Mouse (Mus musculus) urinary bladder, postnatal 14 days (tissue): ENCODE results near the gene Pspc1.
"Not testable (repeated sequence)": the region's sequence is repeated elsewhere in the genome, so short reads cannot be mapped to it uniquely, and the experiment has no call there.

ENCODE experiments used
- DNase-seq: peaks from one replicate; pipeline ENCODE4 v3.0.0; 2021; ENCODE audit warnings: low spot score

Gene Pspc1

GRCm38 (mm10) chr14:56778200-56778932 lies at the start of gene Pspc1:
Gene Pspc1, minus strand, starts transcription at chr14:56778316.
- DNase-seq, result peak; percentile 97

DNA sequence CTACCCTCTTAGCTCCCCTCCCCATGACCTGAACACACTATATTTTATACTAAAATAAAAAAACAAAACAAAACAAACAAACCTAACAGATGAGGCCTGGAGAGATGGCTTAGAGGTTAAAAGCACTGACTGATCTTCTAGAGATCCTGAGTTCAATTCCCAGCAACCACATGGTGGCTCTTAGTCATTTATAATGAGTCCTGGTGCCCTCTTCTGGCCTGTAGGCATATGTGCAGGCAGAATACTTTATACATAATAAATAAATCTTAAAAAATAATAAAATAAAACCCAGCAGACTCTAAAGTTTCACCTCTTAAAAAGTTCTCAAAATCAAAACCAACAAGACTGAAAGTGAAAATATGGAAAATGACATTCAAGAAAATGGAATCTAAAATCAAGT lies 46.4 kb upstream of the Pspc1 start:
- no peak for DNase-seq

- DNase-seq, result no peak
These were observed 39.5 kb upstream of the Pspc1 start for GRCm38 (mm10) chr14:56817616-56818015.

- DNase-seq, result no peak
These were observed 39.0 kb upstream of the Pspc1 start for GRCm38 (mm10) chr14:56817131-56817530.

DNA sequence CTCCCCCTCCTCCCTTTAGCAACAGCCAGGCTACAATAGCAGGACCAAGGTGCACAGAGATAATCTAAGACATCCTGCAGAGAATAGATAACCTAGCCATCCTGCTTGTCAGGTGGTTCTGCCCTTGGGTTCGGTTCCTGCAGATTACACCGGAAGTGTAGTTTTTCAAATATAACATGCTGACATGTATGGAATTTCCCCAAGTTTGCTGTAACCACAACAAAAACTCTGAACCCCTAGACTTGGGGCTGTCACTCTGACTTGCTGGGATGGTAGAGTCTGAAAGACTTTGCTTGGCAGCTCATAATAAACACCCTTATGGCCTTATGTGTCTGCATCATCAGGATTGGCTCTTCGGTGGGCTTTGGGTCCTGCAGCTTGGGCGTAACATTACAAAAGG lies 38.4 kb upstream of the Pspc1 start:
- DNase-seq, result no peak

GRCm38 (mm10) chr14:56812520-56813036 lies 34.5 kb upstream of the Pspc1 start:
- DNase-seq, result peak; percentile 82

DNA sequence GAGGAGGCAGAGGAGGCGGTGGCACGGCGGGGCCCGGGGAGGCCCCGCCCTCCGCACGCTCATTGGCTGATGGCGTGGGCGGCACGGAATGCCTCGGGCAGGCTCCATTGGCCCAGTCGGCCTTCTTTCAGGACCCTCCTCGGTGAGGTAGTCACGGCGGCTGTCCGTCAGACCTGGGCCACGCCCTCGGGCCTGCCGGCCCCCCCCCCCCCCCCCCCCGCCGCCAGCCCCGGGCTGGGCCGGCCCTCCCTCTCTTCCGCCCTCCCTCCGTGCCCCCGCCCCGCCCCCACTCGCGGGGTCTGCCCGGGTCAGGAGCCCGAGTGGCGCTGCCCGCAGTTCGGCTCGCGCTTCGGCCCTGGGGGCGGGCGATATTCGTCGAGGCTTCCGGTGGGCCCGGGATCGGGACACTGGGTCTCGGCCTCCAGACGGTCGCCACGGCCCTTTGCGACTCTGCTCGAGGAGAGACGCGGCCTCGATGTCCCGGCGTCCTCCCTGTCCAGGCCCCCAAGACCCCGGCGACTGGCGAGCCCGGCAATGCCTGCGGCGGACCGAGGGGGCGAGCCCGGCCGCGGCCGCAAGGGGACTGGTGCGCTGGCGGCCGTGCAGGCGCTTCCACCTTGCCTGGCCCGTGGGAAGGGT lies 33.7 kb upstream of the Pspc1 start, which contains the start of gene Zmym5:
Gene Zmym5, minus strand, starts transcription at position 16 of the 639 bp plus-strand sequence.
- peak; percentile 88 for DNase-seq

GRCm38 (mm10) chr14:56810781-56811690 lies 32.9 kb upstream of the Pspc1 start:
- peak; percentile 33 for DNase-seq

GRCm38 (mm10) chr14:56793243-56793642 lies 15.1 kb upstream of the Pspc1 start:
- DNase-seq, result peak; percentile 29

GRCm38 (mm10) chr14:56784575-56784974 lies 6.5 kb upstream of the Pspc1 start:
- DNase-seq, result no peak

DNA sequence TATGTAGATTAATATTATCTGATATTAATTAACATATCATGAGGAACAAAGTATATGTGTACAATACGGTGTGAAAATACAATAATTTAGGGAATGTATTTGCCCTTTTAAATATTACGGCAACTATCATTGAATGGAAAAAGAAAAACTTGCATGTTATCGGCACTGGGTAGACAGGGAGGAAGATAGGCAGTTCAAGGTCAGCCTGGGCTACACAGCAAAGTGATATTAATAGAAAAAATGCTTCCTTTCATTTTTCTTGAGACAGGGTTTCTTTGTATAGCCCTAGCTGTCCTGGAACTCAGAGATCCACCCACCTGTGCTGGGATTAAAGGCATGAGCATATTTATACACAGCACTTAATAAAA lies 801 bp upstream of the Pspc1 start:
- no peak for DNase-seq

- DNase-seq, result peak; percentile 66
These were observed 568 bp downstream of the Pspc1 start for GRCm38 (mm10) chr14:56777360-56778136.

DNA sequence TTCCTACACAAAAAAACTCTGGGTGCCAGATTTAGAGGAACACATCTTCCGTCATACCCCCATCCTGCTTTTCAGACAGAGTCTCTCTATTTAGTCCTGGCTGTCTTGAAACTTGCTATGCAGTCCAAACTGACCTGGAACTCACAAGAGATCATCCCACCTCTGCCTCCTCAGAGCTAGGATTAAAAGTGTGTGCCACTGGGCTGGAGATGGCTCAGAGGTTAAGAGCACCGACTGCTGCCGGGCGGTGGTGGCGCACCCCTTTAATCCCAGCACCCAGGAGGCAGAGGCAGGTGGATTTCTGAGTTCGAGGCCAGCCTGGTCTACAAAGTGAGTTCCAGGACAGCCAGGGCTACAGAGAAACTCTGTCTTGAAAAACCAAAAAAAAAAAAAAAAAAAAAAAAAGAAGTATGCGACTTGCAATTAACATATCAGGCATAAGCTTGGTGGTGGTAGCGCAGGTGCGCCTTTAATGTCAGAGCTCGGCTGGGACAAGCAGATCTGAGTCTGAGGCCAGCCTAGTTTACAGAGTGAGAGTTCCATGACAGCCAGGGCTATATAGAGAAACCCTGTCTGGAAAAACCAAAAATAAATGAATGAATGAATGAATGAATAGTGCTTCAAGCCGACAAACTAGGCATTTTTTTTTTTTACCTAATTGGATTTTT lies 1.4 kb downstream of the Pspc1 start:
- DNase-seq, result no peak

DNA sequence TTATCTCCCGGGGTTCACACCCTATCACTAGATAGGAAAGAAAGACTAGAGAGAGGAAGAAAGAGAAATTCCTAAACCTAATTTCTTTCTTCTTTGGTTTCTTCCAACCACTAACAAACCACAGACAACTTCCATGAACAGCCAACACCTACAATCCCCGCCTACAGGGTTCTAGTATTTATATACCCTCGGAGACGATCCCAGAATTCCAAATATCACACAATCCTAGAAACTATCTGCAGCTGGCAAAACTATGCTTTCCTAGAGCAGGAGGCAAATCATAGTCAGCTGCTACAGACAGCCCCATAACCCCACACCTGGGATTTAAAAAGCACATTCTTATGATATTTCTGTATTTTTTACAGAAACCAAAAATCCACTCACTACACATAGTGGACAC lies 2.7 kb downstream of the Pspc1 start:
- no peak for DNase-seq

DNA sequence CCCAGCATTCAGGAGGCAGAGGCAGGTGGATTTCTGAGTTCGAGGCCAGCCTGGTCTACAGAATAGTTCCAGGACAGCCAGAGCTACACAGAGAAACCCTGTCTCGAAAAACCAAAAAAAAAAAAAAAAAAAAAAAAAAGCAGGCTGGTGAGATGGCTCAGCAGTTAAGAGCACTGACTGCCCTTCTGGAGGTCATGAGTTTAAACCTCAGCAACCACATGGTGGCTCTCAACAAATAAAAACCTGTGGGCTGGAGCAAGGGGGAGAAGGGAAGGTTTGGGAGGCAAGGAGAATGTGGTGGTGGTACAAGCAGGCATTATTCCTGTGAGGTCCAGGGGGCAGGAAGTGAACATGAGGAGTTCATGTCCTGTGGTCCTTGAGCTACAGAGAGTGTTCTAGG lies 11.7 kb downstream of the Pspc1 start:
- not testable (repeated sequence) for DNase-seq

DNA sequence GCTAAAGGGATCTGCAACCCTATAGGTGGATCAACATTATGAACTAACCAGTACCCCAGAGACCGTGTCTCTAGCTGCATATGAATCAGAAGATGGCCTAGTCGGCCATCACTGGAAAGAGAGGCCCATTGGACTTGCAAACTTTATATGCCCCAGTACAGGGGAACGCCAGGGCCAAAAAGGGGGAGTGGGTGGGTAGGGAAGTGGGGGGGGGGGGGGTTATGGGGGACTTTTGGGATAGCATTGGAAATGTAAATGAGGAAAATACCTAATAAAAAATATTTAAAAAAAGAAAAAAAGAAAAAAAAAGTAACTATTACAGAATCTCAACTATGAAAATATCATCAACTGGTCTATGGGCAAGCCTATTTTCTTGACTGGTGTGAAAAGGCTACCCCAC lies 13.0 kb downstream of the Pspc1 start:
- not testable (repeated sequence) for DNase-seq

DNA sequence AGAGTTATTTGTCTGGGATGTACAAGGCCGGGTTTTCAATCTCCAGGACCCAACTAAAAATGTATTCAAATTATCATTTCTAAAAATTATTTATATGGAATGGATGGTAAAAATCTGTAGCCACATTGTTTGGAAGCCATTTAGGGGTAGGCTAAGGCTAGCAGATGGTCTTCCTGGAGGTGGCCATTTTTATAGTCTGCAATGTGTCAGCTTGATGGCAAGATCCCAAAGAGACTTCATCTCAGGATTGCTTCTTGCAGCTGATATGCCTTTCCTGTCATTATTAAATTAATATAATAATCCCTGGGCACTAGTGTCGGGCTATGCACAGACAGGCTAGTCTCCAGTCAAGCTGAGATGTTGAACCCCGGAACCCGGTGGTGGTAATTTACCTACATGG lies 26.8 kb downstream of the Pspc1 start:
- DNase-seq, result no peak

DNA sequence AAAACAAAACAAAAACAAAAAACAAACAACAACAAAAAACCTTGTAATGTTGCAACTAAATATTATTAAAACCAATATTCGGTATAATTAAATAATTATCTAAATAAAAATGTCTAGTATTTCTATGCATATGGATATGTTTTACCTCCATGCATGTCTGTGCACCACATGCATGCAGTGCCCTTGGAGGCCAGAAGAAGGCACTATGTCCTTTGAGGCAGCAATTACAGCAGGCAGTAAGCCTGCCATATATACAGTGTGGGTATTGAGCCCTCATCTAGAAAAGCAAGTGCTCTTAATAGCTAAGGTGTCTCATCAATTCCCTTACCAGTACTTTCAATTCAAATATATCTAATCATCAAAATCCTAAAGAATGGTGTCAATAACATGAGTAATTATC lies 37.9 kb downstream of the Pspc1 start:
- no peak for DNase-seq

DNA sequence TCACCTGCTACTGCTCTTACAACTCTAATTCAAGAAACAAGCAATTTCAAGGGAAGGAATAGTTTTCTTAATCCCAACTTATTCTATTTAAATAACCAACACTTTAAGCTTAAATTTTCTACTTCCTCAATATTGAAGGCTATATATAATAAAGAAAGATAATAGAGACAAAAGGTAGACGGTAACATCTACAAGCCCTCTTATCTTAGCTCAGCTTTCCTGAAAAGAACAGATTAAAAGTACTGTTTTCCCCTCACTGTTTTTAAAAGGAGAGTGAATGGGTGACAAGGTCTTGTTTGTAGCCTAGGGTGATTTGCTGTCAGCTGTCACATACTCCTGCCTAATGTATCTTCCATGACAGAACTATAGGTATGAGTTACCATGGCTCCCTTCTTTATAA lies 51.6 kb downstream of the Pspc1 start:
- no peak for DNase-seq

DNA sequence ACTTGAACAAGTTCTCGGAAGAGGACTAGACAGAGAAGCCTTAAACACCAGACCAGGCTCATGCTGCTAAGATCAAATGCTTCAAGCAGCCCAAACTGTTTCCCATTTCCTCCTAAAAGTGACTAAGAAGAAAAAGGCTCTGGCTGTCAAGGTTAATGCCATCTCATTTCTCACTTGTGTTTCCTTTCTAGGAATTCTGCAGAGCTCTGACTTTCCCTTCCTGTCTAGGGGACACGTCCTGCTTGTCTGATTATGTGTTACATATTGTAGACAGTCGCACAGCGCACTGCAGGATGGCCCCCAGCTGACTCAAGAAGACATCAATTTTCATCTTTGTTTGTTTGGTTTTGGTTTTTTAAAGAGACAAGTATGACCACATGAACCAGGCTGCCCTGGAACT lies 72.4 kb downstream of the Pspc1 start:
- DNase-seq, result no peak

DNA sequence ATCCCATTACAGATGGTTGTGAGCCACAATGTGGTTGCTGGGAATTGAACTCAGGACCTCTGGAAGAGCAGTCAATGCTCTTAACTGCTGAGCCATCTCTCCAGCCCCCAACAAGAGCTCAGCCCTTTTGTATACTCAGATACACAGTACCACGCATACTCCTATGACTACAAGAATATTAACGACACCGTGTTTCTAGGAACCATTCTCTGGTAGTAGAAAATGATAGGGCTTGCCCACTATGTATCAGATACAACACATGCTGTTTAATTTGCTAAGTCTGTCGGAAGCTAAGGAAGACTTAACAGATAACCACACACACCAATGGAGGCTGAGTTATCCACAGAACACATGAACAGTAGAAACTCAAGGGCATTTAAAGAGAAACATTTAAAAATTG lies 75.5 kb downstream of the Pspc1 start:
- no peak for DNase-seq
